Mouse (Mus musculus) cerebellum, postnatal 25 days (tissue): ENCODE measurements around the gene Ankrd42.
A peak's percentile ranks its signal among the peaks of the same experiment; 100 is the strongest.

Source experiments
- DNase-seq, 2 experiments: peaks; one replicate each; pipeline ENCODE4 v3.0.0; 2021; ENCODE audit warnings: mixed read lengths in 2 of 2

Ankrd42 gene

GRCm38 (mm10) chr7:92637021-92637625, at the start of gene Ankrd42:
Ankrd42 (minus strand) TSS chr7:92637142.
- peak; percentile 90 to 95 for DNase-seq

- no peak for DNase-seq
Measured at GRCm38 (mm10) chr7:92677346-92677745, 40.4 kb upstream of the Ankrd42 start.

- no peak for DNase-seq
Measured at GRCm38 (mm10) chr7:92675131-92675530, 38.2 kb upstream of the Ankrd42 start.

- peak; percentile 96 to 99 for DNase-seq
Measured at GRCm38 (mm10) chr7:92669507-92670471, 32.8 kb upstream of the Ankrd42 start, which contains the start of gene Pcf11. Pcf11 (minus strand) TSS chr7:92669934.

GRCm38 (mm10) chr7:92668791-92669506, 32.0 kb upstream of the Ankrd42 start:
- peak; percentile 69 to 70 for DNase-seq

DNA sequence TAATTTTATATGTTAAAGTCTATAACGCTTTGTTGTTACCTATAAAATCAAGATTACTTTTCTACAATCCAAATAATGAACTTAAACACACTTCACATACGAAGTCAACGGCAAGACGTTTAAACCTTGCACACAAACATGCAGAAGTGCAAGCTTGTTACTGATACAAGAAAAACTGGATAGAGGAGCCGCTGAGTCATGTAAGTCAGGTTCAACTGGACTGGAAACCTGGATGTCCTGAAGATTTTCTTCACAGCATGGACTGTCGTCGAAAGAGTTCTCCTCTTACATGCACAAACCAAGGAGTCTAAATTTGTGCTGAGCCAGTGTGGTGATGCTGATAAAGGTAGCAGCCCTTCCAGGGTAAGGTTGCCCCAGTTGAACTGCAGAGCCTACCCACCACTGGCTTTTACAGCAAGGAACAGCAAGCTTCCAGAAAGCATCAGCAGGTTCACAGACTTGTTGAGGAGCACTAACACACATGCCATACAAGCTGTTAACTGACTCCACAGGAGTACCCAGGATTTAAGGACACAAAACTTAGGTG, 29.4 kb upstream of the Ankrd42 start:
- no peak for DNase-seq

DNA sequence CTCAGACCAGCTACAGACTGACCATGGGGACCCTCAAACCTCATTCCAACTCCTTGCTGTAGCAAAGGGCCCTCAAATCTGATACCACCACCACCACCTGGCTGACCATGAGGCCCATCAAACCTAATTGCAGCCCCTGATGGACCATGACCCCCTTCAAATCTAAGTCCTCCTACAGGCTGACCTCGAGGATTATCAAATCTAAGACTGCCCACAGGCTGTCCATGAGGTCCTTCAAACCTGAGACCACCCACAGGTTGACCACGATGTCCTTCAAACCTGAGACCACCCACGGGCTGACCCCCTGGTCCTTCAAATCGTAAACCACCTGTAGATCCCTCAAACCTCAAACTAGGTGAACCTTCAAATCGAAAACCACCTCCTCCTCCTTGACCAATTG, 21.1 kb upstream of the Ankrd42 start:
- no peak for DNase-seq

DNA sequence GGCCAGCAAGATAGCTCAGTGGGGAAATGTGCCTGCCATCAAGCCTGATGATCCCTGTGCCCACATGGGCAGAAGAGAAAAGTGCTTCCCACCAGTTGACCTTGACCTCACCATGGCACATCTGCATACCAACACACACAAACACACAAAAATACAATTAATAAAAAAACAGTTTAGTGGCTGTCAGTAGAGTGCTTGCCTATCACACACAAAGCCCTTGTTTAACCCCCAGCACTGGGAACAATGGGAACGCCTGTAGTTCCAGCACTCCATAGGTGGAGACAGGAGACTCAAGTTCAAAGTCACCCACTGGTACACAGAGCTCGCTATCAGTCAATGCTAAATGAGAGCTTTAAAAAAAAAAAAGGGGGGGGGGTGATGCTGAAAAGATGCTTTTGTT, 19.4 kb upstream of the Ankrd42 start:
- DNase-seq = no peak

GRCm38 (mm10) chr7:92653329-92653728, 16.4 kb upstream of the Ankrd42 start:
- no peak for DNase-seq

DNA sequence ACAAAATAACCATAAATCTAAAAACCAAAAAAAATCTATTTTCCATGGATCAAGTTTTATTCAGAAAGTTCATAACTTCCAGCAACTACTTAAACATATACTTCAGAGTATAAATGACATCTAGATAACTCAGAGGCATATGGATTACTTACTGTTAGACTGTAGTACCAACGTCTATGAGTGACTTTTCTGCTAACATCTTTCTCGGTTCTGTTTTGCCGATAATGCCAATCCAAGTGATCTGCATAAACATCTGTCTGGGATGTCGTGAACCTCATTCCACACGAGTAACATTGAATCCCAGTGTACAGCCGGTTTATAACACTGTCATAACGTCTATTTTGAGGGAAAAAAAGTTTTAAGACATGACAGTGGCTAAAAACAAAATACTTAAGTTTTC, 10.8 kb upstream of the Ankrd42 start:
- DNase-seq = no peak

DNA sequence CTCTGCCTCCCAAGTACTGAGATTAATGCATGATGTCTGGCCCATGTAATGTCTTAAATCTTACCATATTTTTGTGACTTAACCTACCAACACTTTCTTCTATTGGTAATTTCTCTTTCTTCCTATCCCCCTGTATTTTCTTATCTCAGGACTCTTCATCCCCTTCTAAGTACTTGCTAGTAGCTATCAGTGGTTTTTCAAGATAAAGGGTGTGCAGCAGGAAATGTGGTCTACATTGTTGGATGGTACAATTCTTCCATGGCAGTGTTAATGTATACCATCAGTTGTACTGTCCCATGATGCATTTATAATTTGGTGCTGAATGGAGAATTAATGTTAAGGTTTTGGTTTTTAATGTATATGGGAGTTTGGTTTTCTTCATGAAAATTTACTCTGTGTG, 5.4 kb upstream of the Ankrd42 start:
- no peak for DNase-seq

GRCm38 (mm10) chr7:92638050-92638449, 1.1 kb upstream of the Ankrd42 start:
- no peak for DNase-seq

DNA sequence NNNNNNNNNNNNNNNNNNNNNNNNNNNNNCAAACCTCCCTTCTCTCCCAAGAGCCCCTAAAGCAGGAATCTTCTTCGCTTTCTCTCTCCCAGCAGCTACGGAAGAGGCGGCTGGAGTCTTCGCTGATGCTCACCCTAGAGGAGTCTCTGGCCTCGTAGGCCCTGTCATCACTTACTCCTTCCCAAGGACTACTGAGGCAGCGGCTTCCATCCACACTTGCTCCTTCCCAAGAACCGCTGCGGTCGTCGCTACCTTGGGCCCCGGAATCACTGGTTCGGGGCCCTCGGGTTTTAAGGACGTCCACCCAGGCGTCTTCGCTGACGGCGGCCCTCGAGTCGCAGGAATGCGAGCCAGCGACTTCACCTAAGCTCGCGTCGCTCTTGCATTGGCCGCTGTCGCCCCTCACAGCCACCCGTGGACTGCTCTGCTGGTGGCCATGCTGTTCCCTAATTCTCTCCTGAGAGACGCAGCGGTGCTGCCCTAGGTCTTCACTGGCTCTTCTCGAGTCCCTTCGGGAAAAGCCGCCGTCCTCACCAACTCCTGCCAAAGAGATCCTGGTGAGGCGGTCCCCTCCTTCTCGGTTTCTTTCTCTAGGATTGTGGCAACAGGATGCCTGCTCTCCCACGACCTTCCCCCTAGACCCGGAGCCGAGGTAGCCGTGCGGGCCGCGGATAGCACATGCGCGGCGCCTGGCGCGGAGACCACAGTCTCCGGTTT, 489 bp downstream of the Ankrd42 start:
- DNase-seq = no peak

DNA sequence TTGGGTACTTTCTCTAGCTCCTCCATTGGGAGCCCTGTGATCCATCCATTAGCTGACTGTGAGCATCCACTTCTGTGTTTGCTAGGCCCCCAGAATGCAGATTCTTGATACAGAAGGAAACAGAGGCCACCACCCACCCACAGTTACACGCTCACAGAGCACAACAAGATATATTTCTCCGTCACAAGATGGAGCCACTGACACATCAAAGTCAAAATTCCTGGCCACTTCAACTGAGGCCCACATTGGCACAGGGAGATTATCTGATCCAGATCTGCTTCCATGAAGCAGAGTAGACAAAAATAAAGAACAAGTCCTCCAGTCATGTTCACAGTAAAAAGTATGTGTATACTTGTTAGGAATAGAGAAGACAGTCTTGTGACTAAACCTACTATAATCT, 6.8 kb downstream of the Ankrd42 start:
- DNase-seq = peak; percentile 24 to 34

GRCm38 (mm10) chr7:92624488-92624887, 12.5 kb downstream of the Ankrd42 start:
- no peak for DNase-seq

DNA sequence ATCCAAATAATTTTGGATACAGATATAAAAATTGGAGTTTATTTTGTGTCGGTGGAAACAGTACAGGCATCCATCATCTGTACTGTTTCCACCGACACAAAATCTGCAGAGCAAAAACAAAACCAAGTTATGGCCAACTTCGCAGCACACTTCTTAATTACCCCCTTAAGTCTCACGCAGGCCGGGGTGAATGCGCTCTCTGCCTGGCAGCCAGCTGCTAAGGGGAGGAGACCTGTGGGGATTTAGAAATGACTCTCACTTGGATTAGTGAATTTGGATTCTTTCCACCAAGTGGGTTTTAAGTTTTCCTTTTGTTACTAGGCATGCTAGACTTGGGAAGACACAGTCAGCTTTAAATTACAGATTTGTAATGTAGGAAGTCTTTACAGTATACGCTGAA, 26.1 kb downstream of the Ankrd42 start:
- no peak for DNase-seq

DNA sequence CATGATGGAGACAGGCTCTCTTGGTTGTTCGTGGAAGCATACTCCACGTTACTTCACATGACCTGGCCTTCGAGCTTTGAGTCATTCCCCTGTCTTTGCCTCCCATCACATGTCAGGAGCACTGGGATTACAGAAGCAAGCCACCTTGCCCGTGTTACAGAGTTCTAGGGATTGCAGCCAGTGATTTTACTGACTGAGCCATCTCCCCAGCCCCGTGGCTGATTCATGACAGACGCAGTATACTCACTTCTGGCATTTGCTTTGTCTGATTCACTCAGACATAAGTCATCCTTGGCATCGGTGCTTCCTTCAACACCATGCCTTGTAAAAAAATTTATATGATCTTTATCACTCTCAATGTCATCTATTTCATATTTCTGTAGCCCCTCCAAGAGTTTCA, 32.0 kb downstream of the Ankrd42 start:
- no peak for DNase-seq

DNA sequence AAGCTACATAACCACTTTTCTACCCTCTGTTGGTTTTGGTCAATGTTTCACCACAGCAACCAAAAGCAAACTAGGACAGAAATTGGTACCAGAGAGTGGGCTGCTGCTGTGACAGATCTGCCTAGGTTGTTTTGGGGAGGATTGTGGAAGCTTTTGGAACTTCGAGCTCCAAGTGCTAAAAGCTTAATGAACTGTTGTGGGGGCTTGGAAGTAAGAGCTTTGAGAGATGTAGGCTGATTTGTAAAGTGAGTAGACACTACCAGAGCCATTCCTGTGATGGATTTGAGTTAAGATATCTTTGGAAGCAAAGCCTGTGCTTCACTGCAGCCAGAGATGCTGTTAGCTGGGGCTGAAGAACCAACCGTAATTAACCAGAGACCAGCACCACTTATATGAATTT, 46.1 kb downstream of the Ankrd42 start:
- DNase-seq = no peak

DNA sequence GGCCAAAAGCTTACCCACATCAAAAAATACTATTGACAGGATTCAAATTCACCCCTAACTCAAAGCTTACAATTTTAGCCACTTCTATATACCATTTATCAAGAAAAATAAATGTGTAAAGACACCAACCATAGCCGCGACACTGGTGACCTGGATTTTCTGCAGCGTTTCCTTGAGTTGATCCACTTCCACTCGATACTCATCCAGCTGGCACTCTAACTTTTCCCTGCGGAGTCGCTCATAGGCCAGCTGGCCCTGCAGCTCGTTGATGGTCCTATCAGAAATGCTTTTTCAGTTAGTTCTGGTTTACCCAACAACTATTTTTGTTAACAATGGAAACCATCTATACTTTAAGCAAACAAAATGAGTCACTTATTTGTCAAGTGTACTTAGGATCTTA, 47.0 kb downstream of the Ankrd42 start:
- DNase-seq = peak in 1 of 2 experiments; percentile 32

DNA sequence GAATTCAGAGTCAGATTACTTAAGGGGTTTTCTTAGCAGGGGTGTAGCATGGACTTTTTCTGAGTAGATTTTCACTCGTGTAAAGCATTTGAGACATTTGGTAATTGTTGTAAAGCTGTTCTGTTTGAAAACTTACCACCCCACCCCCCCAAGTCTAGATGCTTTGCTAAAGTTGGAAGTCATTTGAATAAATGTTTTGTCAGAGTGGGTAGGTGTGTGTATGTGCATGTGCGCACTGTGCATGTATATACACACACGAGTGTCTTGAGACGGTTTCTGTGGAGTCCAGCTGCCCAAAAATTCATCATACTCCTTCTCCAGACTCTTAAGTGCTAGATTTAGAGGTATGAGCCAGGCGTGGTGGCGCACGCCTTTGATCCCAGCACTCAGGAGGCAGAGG, 53.4 kb downstream of the Ankrd42 start:
- no peak for DNase-seq

GRCm38 (mm10) chr7:92580491-92581207, 56.3 kb downstream of the Ankrd42 start:
- DNase-seq = peak; percentile 31 to 55

- no peak for DNase-seq
Measured at GRCm38 (mm10) chr7:92566775-92567174, 70.2 kb downstream of the Ankrd42 start.
